Mouse (Mus musculus): ENCODE measurements at regions not wholly inside any gene's neighbourhood (a gene's known extent, or its start where the extent isn't known, plus 50 kb on each side); places are given as distances from the start of the nearest gene placed in this dataset.

DNA sequence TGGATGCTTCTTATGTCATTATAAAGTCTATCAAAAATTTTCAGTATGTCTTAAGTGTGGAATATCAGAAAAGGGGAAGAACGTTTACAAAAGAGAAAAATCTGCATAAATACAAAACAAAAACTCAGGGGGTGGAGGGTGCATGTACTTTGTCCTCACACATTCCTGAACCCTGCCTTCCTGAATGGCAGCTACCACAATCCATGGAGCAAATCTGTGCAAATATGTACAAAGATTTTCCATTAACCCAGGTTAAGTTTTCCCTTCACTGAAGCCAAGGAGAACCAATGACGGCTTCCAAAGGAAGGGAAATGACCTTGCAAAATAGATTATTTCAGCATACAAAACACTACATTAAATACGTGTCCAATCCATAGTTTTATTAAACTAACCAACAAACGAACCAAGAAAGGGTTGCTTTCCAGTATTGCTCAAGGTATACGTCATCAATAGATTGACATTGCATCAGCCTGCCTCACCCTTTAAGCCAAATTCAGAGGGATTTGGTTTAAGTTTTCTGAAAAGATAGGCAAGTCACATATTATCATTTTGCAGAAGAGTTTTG, 61.4 kb upstream of the 4933415F23Rik start:
- WGBS, result 70% methylated on average over 5 of the region's 5 CpGs

DNA sequence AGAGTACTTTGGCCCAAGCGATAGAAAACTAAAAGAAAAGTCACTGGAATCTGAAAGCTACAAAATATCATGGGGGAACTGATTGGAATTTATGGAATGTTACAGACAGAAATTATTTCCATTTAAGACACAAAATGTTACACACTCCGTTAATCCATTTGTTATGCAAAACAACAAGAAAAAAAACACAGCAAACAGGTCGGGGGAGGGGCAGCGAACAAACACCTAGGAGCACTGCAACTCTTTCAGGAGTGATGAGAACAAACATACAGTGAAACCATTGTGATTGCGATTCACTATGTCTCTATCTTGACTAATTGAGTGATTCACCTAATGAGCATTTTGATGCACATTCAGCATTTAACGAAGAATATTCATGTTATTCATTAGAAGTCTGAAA, 60.7 kb upstream of the 4933415F23Rik start:
- H3K4me1 ChIP-seq (ENCODE audit: control insufficient read depth, insufficient read depth, low read length), result no peaks in the 10 kb centered on the region
- WGBS, result 86% methylated on average over 6 of the region's 6 CpGs
- DNase-seq, result no peak
- no peak overlapping the region for H3K4me3 ChIP-seq (replicated peaks; ENCODE audit: extremely low read depth, low read depth, low read length)
- TF ChIP-seq POLR2A (IDR thresholded peaks at IDR 0.05; ENCODE audit: borderline replicate concordance, extremely low read depth, low read depth, low read length) (no peak), CTCF (IDR thresholded peaks at IDR 0.05; ENCODE audit: insufficient read depth, low read length) (no peak)

More for the DNA sequence above, 61.4 kb upstream of the 4933415F23Rik start:
- H3K4me3 ChIP-seq (replicated peaks; ENCODE audit: extremely low read depth, low read depth, low read length), result no peak overlapping the region
- H3K4me1 ChIP-seq (ENCODE audit: control insufficient read depth, insufficient read depth, low read length), result no peaks in the 10 kb centered on the region
- TF ChIP-seq CTCF (IDR thresholded peaks at IDR 0.05; ENCODE audit: insufficient read depth, low read length) (no peak), POLR2A (IDR thresholded peaks at IDR 0.05; ENCODE audit: borderline replicate concordance, extremely low read depth, low read depth, low read length) (no peak)
- DNase-seq, result no peak

Data from lung, adult 2 months (tissue).